Mouse (Mus musculus): ENCODE results near the gene Panx1. TPM values are rescaled to one million over a fixed set of nuclear protein-coding genes. Genes with fewer than 3 reads are reported as not detected.

Panx1 gene
- polyA plus RNA-seq, 1 experiment from 2014 or later: 44.4 TPM

DNA sequence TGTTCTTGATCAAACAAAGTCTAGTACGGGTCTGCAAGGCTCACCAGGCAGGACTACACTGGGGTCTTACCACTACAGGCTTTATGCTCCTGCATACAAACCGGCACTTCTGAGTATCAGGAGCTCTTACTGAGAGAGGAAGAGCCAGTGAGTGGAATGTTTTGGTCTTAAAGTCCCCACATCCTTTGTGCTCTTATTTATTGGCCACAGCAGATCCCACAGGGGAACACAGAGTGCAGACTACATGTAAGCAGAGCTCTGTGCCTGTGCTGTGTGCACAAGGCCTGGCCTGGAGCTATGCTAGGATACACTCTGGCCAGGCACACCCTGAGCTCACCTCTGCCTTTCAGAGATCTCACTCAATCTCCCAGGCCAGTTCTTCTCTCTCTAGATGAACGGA lies 62.1 kb downstream of the Panx1 start:
- Histone ChIP-seq H3K36me3 (no peaks in the 10 kb centered on the region), H3K4me2 (replicated peaks) (no peak overlapping the region), H3K4me1 (replicated peaks) (no peaks in the 10 kb centered on the region), H3K4me3 (replicated peaks) (no peak overlapping the region), H3K9me3 (no peaks in the 10 kb centered on the region), H3K9ac (no peak overlapping the region), H3K27me3 (replicated peaks) (no peaks in the 10 kb centered on the region), H3K27ac (no peak overlapping the region)
- WGBS: 51% methylated on average over 3 of the region's 3 CpGs
- no peak for ATAC-seq

DNA sequence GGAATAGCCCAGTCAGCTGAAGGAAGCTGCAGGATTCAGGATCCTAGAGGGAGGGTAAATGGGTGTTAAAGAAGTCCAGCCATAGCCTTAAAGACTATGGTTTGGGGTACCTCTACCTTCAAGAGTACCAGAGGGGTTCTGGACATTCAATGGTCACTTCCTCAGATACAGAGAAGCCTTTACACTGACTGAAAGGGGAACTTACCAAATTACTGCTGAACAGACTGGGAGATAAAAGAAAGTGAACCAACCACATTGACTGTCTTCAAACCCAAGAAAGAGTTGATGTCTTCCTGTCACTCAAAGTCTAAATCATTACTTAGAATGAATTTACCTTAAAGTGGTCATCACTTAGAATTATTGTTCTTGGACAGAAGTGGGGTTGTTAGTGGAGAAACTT lies 62.6 kb downstream of the Panx1 start:
- ATAC-seq: no peak
- no peak overlapping the region for H3K27ac ChIP-seq
- H3K4me3 ChIP-seq (replicated peaks): no peak overlapping the region
- H3K27me3 ChIP-seq (replicated peaks): no peaks in the 10 kb centered on the region
- no peaks in the 10 kb centered on the region for H3K36me3 ChIP-seq
- no peak overlapping the region for H3K9ac ChIP-seq
- H3K4me1 ChIP-seq (replicated peaks): no peaks in the 10 kb centered on the region
- no peaks in the 10 kb centered on the region for H3K9me3 ChIP-seq
- no peak overlapping the region for H3K4me2 ChIP-seq (replicated peaks)

DNA sequence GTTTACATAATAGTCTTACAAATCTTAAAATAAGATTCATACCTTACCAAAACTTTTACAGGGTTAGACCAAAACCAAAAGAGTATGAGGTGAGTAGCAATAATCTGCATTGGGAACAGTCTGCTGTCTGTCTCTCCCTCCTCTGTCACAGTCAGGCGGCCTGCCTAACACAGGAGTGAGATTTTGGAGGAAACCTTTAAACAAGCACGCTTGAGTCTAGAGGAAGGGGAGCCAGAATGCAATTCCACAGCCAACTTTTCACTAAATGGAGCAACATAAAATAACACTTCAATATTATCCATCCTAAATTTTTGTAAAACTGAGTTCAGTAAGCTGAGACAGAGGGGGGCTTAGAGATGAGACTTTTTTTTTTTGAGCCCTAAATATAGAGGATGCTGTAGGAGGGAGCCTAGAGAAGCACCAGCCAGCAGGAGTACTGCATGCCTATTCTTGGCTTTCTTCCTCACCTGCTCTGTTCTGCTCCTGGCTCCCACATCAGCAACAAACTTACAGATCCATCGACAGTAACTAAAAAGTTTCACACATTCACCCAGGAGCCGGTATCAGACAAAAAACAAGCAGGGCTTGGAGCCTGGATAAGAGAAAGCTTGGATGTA lies 63.6 kb downstream of the Panx1 start:
- Histone ChIP-seq H3K4me3 (replicated peaks) (no peak overlapping the region), H3K36me3 (no peaks in the 10 kb centered on the region), H3K27me3 (replicated peaks) (no peaks in the 10 kb centered on the region), H3K9ac (no peak overlapping the region), H3K4me2 (replicated peaks) (no peak overlapping the region), H3K27ac (no peak overlapping the region), H3K4me1 (replicated peaks) (no peaks in the 10 kb centered on the region), H3K9me3 (no peaks in the 10 kb centered on the region)
- 74% methylated on average over 4 of the region's 4 CpGs for WGBS
- no peak for ATAC-seq

DNA sequence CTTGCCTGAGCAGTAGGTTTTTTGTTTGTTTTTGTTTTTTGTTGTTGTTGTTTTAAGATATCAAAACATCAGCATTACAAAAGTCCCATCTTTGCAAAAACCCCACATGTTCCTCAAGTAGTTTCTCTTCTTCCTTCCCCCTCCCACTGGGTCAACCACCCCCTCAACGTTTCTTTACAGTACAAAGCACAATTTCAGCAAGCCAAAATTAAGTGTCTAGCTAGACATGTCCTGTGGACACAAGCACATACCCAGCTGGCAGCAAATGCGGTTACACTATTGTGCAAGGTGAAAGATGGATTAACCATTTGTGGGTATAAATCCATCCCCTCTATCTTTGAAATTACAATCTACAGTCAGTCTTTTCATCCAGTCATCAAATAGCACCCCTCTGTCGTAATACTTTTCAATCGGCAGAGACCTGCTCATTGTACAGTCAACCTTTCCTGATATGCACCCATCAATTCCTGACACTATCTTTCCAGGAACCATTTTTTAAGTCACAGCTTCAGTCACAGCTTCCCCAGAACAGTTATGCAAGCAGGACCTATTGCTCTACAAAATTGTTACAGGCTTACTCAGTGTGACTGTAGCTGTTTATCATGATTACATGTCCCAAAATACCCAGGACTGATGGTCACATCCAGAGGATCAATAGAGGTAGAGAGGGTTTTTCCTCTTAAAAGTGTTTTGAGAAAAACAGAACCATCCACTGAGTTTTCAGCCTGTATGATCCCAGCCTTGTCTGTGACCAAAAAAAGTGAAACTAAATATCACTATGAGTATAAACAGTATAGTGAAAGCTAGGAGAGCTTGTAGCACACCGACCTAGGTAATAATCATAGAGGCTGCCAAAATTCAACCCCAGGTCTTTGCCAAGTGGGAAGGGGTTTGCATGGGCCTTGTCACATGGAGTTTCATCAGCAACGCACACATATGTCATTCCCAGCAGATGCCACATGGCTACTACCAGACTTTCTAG lies 70.7 kb downstream of the Panx1 start:
- H3K9me3 ChIP-seq: no peaks in the 10 kb centered on the region
- no peaks in the 10 kb centered on the region for H3K4me1 ChIP-seq (replicated peaks)
- H3K27ac ChIP-seq: no peak overlapping the region
- no peak overlapping the region for H3K9ac ChIP-seq
- H3K4me3 ChIP-seq (replicated peaks): no peak overlapping the region
- ATAC-seq: no peak
- no peak overlapping the region for H3K4me2 ChIP-seq (replicated peaks)
- WGBS: 82% methylated on average over 6 of the region's 6 CpGs
- no peaks in the 10 kb centered on the region for H3K36me3 ChIP-seq
- H3K27me3 ChIP-seq (replicated peaks): no peaks in the 10 kb centered on the region

DNA sequence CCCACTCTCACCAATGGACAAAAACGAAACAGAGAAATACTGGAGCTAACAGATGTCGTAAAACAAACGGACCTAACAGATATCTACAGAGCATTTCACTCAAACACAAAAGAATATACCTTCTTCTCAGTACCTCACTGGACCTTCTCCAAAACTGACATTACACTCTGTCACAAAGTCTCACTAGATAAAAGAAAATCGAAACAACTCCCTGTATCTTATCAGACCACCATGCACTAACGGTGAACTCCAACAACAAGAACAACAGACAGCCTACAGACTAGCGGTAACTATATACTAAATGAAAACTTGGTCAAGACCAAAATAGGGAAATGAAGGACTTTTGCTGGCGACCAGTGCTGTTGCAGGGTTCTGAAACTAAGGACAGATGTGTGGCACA lies 71.5 kb downstream of the Panx1 start:
- H3K36me3 ChIP-seq: no peaks in the 10 kb centered on the region
- H3K4me1 ChIP-seq (replicated peaks): no peaks in the 10 kb centered on the region
- no peaks in the 10 kb centered on the region for H3K9me3 ChIP-seq
- 77% methylated on average over 7 of the region's 7 CpGs for WGBS
- H3K9ac ChIP-seq: no peak overlapping the region
- H3K4me3 ChIP-seq (replicated peaks): no peak overlapping the region
- H3K4me2 ChIP-seq (replicated peaks): no peak overlapping the region
- ATAC-seq: no peak
- H3K27ac ChIP-seq: no peak overlapping the region
- H3K27me3 ChIP-seq (replicated peaks): no peaks in the 10 kb centered on the region

DNA sequence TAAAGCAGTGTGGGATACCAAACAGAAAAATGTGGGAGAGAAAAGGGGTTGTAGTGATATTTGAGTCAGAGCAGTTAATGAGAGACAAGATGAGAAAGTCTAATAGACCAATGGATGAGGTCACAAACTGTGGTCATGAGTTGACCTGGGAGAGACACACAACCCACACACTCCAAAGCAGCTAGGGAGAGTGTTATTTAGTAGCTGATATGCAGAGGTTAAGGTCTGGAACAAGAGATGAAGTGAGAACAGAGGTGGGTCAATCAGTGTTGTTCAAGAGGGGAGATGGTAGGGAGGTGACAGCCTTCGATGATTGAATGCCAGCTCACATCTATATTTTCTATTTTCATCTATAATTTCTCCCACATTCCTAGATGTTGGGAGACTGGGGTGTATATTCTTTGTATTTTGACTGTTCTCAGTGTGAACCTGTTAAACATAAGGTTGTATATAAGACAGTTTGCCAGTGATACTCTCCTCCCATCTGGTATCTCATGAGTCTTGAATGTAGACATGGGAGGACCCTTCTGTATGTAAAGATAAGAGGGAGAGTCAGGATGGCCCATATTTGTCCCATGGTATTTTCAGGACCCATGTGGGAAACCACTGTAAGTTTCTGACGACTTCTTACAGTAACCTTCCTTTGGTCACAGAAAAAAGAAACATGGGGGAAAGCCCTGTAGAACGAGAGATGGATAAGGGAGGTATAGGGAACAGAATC lies 74.3 kb downstream of the Panx1 start:
- H3K4me1 ChIP-seq (replicated peaks): no peaks in the 10 kb centered on the region
- H3K27ac ChIP-seq: no peak overlapping the region
- 86% methylated on average over 3 of the region's 3 CpGs for WGBS
- H3K9ac ChIP-seq: no peak overlapping the region
- no peak overlapping the region for H3K4me2 ChIP-seq (replicated peaks)
- no peaks in the 10 kb centered on the region for H3K36me3 ChIP-seq
- H3K27me3 ChIP-seq (replicated peaks): no peaks in the 10 kb centered on the region
- ATAC-seq: no peak
- no peak overlapping the region for H3K4me3 ChIP-seq (replicated peaks)
- no peaks in the 10 kb centered on the region for H3K9me3 ChIP-seq

DNA sequence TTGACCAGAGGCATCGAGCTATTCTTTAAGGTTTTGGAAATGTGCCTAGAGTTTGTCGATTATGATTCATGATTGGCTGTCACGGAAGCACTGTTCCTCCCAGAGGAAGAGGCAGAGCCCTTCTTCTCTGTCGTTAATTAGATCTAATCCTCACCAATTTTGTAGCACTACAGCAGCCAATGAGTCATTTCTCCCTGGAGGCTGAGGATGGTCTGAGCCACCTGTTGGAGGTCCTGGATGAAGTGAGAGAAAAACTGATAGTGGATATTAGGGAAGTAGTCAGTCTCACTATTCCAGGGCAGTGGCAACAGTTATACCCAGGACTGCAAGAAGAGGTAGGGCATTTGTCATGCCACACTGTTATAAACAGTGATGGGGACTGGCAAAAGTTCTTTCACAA lies 75.1 kb downstream of the Panx1 start:
- Histone ChIP-seq H3K27ac (no peak overlapping the region), H3K4me2 (replicated peaks) (no peak overlapping the region), H3K4me1 (replicated peaks) (no peaks in the 10 kb centered on the region), H3K27me3 (replicated peaks) (no peaks in the 10 kb centered on the region), H3K4me3 (replicated peaks) (no peak overlapping the region), H3K9ac (no peak overlapping the region), H3K36me3 (no peaks in the 10 kb centered on the region), H3K9me3 (no peaks in the 10 kb centered on the region)
- ATAC-seq: no peak
- WGBS: 67% methylated on average over 4 of the region's 4 CpGs

DNA sequence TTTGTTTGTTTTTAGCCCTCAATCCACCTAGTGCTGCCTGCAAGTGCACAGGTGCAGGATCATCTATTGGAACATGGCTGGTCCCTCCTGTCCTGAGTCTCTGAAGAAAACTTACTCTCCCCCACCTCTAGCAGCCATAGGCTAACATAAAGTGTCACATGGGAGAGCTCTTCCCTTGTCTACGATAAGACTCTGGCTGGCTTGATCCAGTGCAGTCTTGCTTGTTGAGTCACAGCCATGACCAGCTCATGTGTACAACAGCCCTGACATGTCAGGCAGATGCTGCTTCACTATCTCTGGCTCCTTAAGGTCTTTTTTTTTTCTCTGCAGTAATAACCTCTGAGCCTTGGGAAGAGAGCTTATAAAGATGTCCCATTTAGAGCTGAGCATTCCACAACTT lies 77.7 kb downstream of the Panx1 start:
- Histone ChIP-seq H3K27me3 (replicated peaks) (no peaks in the 10 kb centered on the region), H3K27ac (no peak overlapping the region), H3K9ac (no peak overlapping the region), H3K36me3 (no peaks in the 10 kb centered on the region), H3K4me3 (replicated peaks) (no peak overlapping the region), H3K4me2 (replicated peaks) (no peak overlapping the region), H3K4me1 (replicated peaks) (no peaks in the 10 kb centered on the region), H3K9me3 (no peaks in the 10 kb centered on the region)
- WGBS: 87% methylated on average over 1 of the region's 1 CpGs
- no peak for ATAC-seq

DNA sequence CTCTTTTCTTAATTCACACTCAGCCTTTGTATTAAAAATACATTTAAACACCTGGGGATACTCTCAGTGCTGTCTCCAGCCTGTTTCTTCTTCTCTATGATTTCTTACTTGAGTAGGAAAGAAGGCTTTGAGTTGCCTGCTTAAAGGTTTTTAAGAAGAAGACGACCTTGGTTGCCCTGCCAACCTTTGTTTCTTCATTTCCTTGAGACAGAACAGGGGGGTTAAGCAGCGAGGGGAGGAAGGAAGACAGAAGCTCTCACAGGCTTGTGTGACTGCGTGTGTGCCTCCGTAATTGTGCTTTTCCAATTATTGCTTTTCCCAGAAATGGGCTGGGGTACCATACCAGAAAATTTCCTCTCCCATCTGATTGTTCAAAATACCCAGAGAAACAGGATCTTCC lies 78.5 kb downstream of the Panx1 start:
- Histone ChIP-seq H3K36me3 (no peaks in the 10 kb centered on the region), H3K4me3 (replicated peaks) (no peak overlapping the region), H3K9me3 (no peaks in the 10 kb centered on the region), H3K9ac (no peak overlapping the region), H3K27ac (no peak overlapping the region), H3K4me2 (replicated peaks) (no peak overlapping the region), H3K4me1 (replicated peaks) (no peaks in the 10 kb centered on the region), H3K27me3 (replicated peaks) (no peaks in the 10 kb centered on the region)
- 50% methylated on average over 4 of the region's 4 CpGs for WGBS
- no peak for ATAC-seq

DNA sequence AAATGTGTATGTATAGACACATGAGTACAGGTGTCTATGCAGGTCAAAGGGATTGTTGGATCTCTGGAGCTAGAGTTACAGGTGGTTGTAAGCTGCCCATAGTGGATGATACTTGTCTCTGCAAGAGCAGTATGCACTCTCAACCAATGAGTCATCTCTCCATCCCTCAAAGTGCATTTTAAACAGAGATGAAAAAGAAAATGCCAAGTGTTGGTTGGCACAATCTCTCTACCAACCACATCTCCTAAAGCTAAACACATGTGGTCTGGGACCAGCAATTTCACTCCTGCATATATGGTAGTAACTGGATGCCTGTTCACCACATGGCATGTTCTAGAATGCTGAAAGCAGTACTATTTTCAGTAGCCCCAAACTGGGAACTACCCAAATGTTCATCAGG lies 79.9 kb downstream of the Panx1 start:
- H3K9me3 ChIP-seq: no peaks in the 10 kb centered on the region
- no peak for ATAC-seq
- no peak overlapping the region for H3K27ac ChIP-seq
- no peaks in the 10 kb centered on the region for H3K36me3 ChIP-seq
- no peak overlapping the region for H3K4me3 ChIP-seq (replicated peaks)
- no peak overlapping the region for H3K9ac ChIP-seq
- no peaks in the 10 kb centered on the region for H3K27me3 ChIP-seq (replicated peaks)
- H3K4me2 ChIP-seq (replicated peaks): no peak overlapping the region
- H3K4me1 ChIP-seq (replicated peaks): no peaks in the 10 kb centered on the region

DNA sequence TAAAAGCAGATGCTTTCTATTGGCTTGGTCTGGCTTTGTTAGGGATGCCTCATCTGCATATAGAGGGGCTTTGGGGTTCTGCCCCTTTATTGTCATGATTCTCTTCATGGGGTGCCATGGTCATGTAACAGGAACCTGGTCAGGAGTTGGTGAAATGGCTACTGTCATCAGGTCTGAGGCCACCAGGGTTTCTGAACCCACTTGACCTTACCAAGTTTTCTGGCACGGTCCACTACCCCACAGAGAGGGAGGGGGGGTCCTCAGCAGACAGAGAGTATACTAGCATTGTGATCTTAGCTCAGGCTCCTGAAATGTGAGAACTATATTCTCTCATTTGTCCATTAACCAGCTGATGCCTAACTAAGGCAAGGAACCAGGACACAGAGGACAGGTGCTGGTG lies 82.5 kb downstream of the Panx1 start:
- Histone ChIP-seq H3K9ac (no peak overlapping the region), H3K4me3 (replicated peaks) (no peak overlapping the region), H3K4me1 (replicated peaks) (no peaks in the 10 kb centered on the region), H3K9me3 (no peaks in the 10 kb centered on the region), H3K36me3 (no peaks in the 10 kb centered on the region), H3K4me2 (replicated peaks) (no peak overlapping the region), H3K27ac (no peak overlapping the region), H3K27me3 (replicated peaks) (no peaks in the 10 kb centered on the region)
- ATAC-seq: no peak
- 61% methylated on average over 1 of the region's 1 CpGs for WGBS

DNA sequence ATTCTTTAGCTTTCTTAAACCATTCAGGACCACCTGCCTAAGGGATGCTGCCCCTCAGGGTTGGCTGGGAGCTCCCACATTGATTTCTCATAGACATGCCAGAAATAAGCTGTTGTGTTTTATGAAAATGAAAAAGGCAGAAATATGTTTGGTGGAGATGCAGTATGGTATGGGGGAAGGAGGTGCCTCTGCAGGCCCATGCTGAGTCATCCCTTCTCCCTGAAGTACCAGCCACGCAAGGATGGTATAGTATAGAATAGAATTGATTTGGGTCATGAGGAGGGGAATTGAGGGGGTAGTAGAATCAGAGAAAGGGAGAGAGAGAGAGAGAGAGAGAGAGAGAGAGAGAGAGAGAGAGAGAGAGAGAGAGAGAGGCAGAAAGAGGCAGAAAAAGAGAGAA lies 90.6 kb downstream of the Panx1 start:
- H3K4me2 ChIP-seq (replicated peaks): no peak overlapping the region
- no peaks in the 10 kb centered on the region for H3K27me3 ChIP-seq (replicated peaks)
- H3K27ac ChIP-seq: no peak overlapping the region
- no peak overlapping the region for H3K9ac ChIP-seq
- WGBS: 77% methylated on average over 1 of the region's 1 CpGs
- no peaks in the 10 kb centered on the region for H3K9me3 ChIP-seq
- no peaks in the 10 kb centered on the region for H3K36me3 ChIP-seq
- no peak overlapping the region for H3K4me3 ChIP-seq (replicated peaks)
- no peaks in the 10 kb centered on the region for H3K4me1 ChIP-seq (replicated peaks)
- no peak for ATAC-seq
